Mouse (Mus musculus): ENCODE data around the gene Coro7. TPM values are rescaled to one million over a fixed set of nuclear protein-coding genes. Genes with fewer than 3 reads are reported as not detected.

Coro7 gene
- polyA plus RNA-seq, 1 experiment from 2014 or later = 33.5 TPM

GRCm38 (mm10) chr16:4678080-4678479 is 1.5 kb downstream of the Coro7 start:
- Histone ChIP-seq H3K9ac (peak overlapping the region; percentile 82; the same call in 1 of the 2 replicates), H3K27ac (replicated peaks) (no peak overlapping the region), H3K4me1 (replicated peaks) (peaks cover 19% of the 10 kb centered on the region), H3K4me2 (peak overlapping the region; percentile 94), H3K9me3 (no peaks in the 10 kb centered on the region), H3K36me3 (peaks cover 36% of the 10 kb centered on the region), H3K27me3 (no peaks in the 10 kb centered on the region), H3K4me3 (no peak overlapping the region; the same call in 1 of the 2 replicates)
- 85% methylated on average over 5 of the region's 5 CpGs for WGBS
- ATAC-seq (ENCODE audit: low read depth) = no peak

GRCm38 (mm10) chr16:4676836-4677235 is 2.7 kb downstream of the Coro7 start:
- ATAC-seq (ENCODE audit: low read depth) = no peak
- 96% methylated on average over 5 of the region's 5 CpGs for WGBS

GRCm38 (mm10) chr16:4674091-4674490 is 5.5 kb downstream of the Coro7 start:
- H3K9me3 ChIP-seq = no peaks in the 10 kb centered on the region
- H3K9ac ChIP-seq = no peak overlapping the region
- no peak overlapping the region for H3K4me2 ChIP-seq
- H3K4me3 ChIP-seq = no peak overlapping the region
- 89% methylated on average over 4 of the region's 4 CpGs for WGBS
- no peak overlapping the region for H3K27ac ChIP-seq (replicated peaks)
- no peaks in the 10 kb centered on the region for H3K27me3 ChIP-seq
- peaks cover 14% of the 10 kb centered on the region for H3K4me1 ChIP-seq (replicated peaks)
- peaks cover 56% of the 10 kb centered on the region for H3K36me3 ChIP-seq
- ATAC-seq (ENCODE audit: low read depth) = no peak

More at GRCm38 (mm10) chr16:4676836-4677235, 2.7 kb downstream of the Coro7 start:
- Histone ChIP-seq H3K36me3 (peaks cover 43% of the 10 kb centered on the region), H3K27ac (replicated peaks) (no peak overlapping the region), H3K27me3 (no peaks in the 10 kb centered on the region), H3K4me1 (replicated peaks) (peaks cover 16% of the 10 kb centered on the region), H3K9me3 (no peaks in the 10 kb centered on the region), H3K9ac (no peak overlapping the region), H3K4me2 (no peak overlapping the region), H3K4me3 (no peak overlapping the region)

- Histone ChIP-seq H3K27ac (replicated peaks) (no peak overlapping the region), H3K36me3 (peaks cover 61% of the 10 kb centered on the region), H3K4me1 (replicated peaks) (no peaks in the 10 kb centered on the region), H3K27me3 (no peaks in the 10 kb centered on the region), H3K4me2 (no peak overlapping the region), H3K9me3 (no peaks in the 10 kb centered on the region), H3K4me3 (no peak overlapping the region), H3K9ac (no peak overlapping the region)
- ATAC-seq (ENCODE audit: low read depth) = no peak
- 81% methylated on average over 5 of the region's 5 CpGs for WGBS
These were observed 9.3 kb downstream of the Coro7 start for GRCm38 (mm10) chr16:4670317-4670716.

GRCm38 (mm10) chr16:4667190-4667808 is 12.3 kb downstream of the Coro7 start:
- 25% methylated on average over 3 of the region's 3 CpGs for WGBS
- peaks cover 53% of the 10 kb centered on the region for H3K36me3 ChIP-seq

GRCm38 (mm10) chr16:4665726-4666125 is 13.9 kb downstream of the Coro7 start:
- 91% methylated on average over 2 of the region's 2 CpGs for WGBS
- Histone ChIP-seq H3K36me3 (peaks cover 65% of the 10 kb centered on the region), H3K9ac (no peak overlapping the region)

More at GRCm38 (mm10) chr16:4667190-4667808, 12.3 kb downstream of the Coro7 start:
- H3K27ac ChIP-seq (replicated peaks) = no peak overlapping the region
- no peak overlapping the region for H3K9ac ChIP-seq
- H3K4me1 ChIP-seq (replicated peaks) = no peaks in the 10 kb centered on the region
- H3K9me3 ChIP-seq = no peaks in the 10 kb centered on the region
- no peak overlapping the region for H3K4me2 ChIP-seq
- no peak overlapping the region for H3K4me3 ChIP-seq
- H3K27me3 ChIP-seq = no peaks in the 10 kb centered on the region
- ATAC-seq (ENCODE audit: low read depth) = peak; percentile 88

GRCm38 (mm10) chr16:4663806-4664205 is 15.8 kb downstream of the Coro7 start:
- H3K36me3 ChIP-seq = peaks cover 53% of the 10 kb centered on the region
- 89% methylated on average over 2 of the region's 2 CpGs for WGBS
- H3K9ac ChIP-seq = no peak overlapping the region
- H3K4me2 ChIP-seq = no peak overlapping the region
- peaks cover 7% of the 10 kb centered on the region for H3K4me1 ChIP-seq (replicated peaks)
- no peak overlapping the region for H3K4me3 ChIP-seq
- no peak overlapping the region for H3K27ac ChIP-seq (replicated peaks)
- no peaks in the 10 kb centered on the region for H3K9me3 ChIP-seq
- H3K27me3 ChIP-seq = no peaks in the 10 kb centered on the region
- no peak for ATAC-seq (ENCODE audit: low read depth)

More at GRCm38 (mm10) chr16:4665726-4666125, 13.9 kb downstream of the Coro7 start:
- no peak overlapping the region for H3K4me2 ChIP-seq
- no peaks in the 10 kb centered on the region for H3K27me3 ChIP-seq
- no peaks in the 10 kb centered on the region for H3K4me1 ChIP-seq (replicated peaks)
- no peak overlapping the region for H3K27ac ChIP-seq (replicated peaks)
- no peaks in the 10 kb centered on the region for H3K9me3 ChIP-seq
- ATAC-seq (ENCODE audit: low read depth) = no peak
- no peak overlapping the region for H3K4me3 ChIP-seq

GRCm38 (mm10) chr16:4661605-4662004 is 18.0 kb downstream of the Coro7 start:
- Histone ChIP-seq H3K36me3 (peaks cover 43% of the 10 kb centered on the region), H3K4me3 (no peak overlapping the region), H3K9ac (no peak overlapping the region), H3K4me2 (no peak overlapping the region), H3K27ac (replicated peaks) (no peak overlapping the region), H3K27me3 (no peaks in the 10 kb centered on the region), H3K4me1 (replicated peaks) (peaks cover 11% of the 10 kb centered on the region), H3K9me3 (no peaks in the 10 kb centered on the region)
- no peak for ATAC-seq (ENCODE audit: low read depth)
- WGBS = 60% methylated on average over 2 of the region's 2 CpGs

GRCm38 (mm10) chr16:4659326-4659725 is 20.3 kb downstream of the Coro7 start:
- no peak overlapping the region for H3K4me2 ChIP-seq
- H3K27ac ChIP-seq (replicated peaks) = peak overlapping the region; percentile 59; the same call in 1 of the 2 replicates
- H3K9me3 ChIP-seq = no peaks in the 10 kb centered on the region
- H3K4me1 ChIP-seq (replicated peaks) = peaks cover 23% of the 10 kb centered on the region
- H3K36me3 ChIP-seq = peaks cover 46% of the 10 kb centered on the region
- no peak overlapping the region for H3K4me3 ChIP-seq
- 30% methylated on average over 2 of the region's 2 CpGs for WGBS
- 0 out of 2 replicates have a peak overlapping the region, but pooled peaks have one; percentile 41 for H3K9ac ChIP-seq
- no peaks in the 10 kb centered on the region for H3K27me3 ChIP-seq
- 0 out of 2 replicates have a peak, but pooled peaks have one; percentile 15 for ATAC-seq (ENCODE audit: low read depth)

GRCm38 (mm10) chr16:4658781-4659245 is 20.8 kb downstream of the Coro7 start:
- peak; percentile 59; the same call in 1 of the 2 replicates for ATAC-seq (ENCODE audit: low read depth)
- H3K27ac ChIP-seq (replicated peaks) = peak overlapping the region; percentile 59; the same call in 1 of the 2 replicates
- H3K4me3 ChIP-seq = no peak overlapping the region

GRCm38 (mm10) chr16:4656571-4657081 is 23.0 kb downstream of the Coro7 start:
- Histone ChIP-seq H3K9me3 (no peaks in the 10 kb centered on the region), H3K9ac (no peak overlapping the region), H3K27me3 (no peaks in the 10 kb centered on the region), H3K4me2 (no peak overlapping the region), H3K4me1 (replicated peaks) (peaks cover 30% of the 10 kb centered on the region), H3K36me3 (peaks cover 53% of the 10 kb centered on the region), H3K4me3 (no peak overlapping the region), H3K27ac (replicated peaks) (no peak overlapping the region)
- 81% methylated on average over 9 of the region's 9 CpGs for WGBS
- ATAC-seq (ENCODE audit: low read depth) = no peak

More at GRCm38 (mm10) chr16:4658781-4659245, 20.8 kb downstream of the Coro7 start:
- no peaks in the 10 kb centered on the region for H3K9me3 ChIP-seq
- no peaks in the 10 kb centered on the region for H3K27me3 ChIP-seq
- 0 out of 2 replicates have a peak overlapping the region, but pooled peaks have one; percentile 41 for H3K9ac ChIP-seq
- WGBS = 38% methylated on average over 11 of the region's 11 CpGs
- H3K4me1 ChIP-seq (replicated peaks) = peaks cover 23% of the 10 kb centered on the region
- no peak overlapping the region for H3K4me2 ChIP-seq
- H3K36me3 ChIP-seq = peaks cover 46% of the 10 kb centered on the region

GRCm38 (mm10) chr16:4655764-4656570 is 23.6 kb downstream of the Coro7 start:
- no peak overlapping the region for H3K27ac ChIP-seq (replicated peaks)
- H3K27me3 ChIP-seq = no peaks in the 10 kb centered on the region
- WGBS = 62% methylated on average over 11 of the region's 11 CpGs
- H3K4me2 ChIP-seq = no peak overlapping the region
- no peak for ATAC-seq (ENCODE audit: low read depth)
- H3K9ac ChIP-seq = 0 out of 2 replicates have a peak overlapping the region, but pooled peaks have one; percentile 0
- peaks cover 53% of the 10 kb centered on the region for H3K36me3 ChIP-seq
- no peak overlapping the region for H3K4me3 ChIP-seq
- H3K9me3 ChIP-seq = no peaks in the 10 kb centered on the region
- H3K4me1 ChIP-seq (replicated peaks) = peaks cover 34% of the 10 kb centered on the region

All from neural tube, embryonic 13.5 days (tissue).